Mouse (Mus musculus) T-helper 2 cell (primary cell): ENCODE measurements around the gene Dhx40.

Experiments used
- in situ Hi-C: fragments of 300-600 bp; cut with MboI, MseI; formaldehyde crosslinking; loops from one replicate; pipeline ENCODE4 v1.15.1; 2025; ENCODE audit warnings: high pct_unique_total_duplicates

Gene Dhx40

GRCm38 (mm10) chr11:86807505-86807989 lies at the start of gene Dhx40:
Dhx40 (minus strand) TSS chr11:86807746.
- in situ Hi-C loops: loop anchor here (5.0 kb wide), 1 partner anchor 50 kb away; the partner anchor contains the start of gene Cltc

DNA sequence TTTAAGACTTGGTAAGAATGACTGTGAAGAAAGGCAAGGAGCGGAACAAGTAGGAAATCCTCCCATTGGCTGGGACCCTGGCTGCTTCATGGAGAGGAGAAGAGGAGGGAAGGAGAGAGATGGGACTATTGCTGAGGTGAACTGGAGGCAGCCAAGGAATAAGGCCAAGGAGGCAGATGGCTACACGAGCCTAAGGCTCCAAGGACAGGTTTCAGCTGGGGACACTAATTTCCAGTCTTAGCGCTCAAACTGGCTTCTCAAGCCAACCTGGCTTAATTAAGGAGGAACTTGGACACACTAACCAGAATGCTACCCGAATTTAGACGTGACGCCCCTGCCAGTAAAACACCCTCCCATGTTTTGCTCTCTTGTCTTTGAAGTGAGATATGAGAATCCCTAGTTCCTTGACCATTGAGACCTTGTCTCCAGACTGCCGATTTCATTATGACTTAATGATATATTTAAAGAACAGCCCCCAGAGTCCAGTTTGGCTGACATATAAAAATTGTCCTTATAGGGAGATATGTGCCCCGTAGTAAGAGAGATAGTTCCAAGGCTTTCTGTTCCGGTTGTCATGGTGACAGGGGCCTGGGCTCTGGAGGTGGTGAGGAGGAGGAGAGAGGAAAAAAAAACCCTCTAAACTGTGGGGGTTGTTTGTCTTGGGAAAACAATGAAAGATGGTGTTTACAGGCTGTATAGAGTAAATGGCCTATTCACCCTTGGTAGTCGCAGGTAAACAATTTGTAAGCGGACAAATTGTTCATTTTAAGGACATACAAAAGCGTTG lies 48.3 kb upstream of the Dhx40 start:
- in situ Hi-C loops: no loop called here

DNA sequence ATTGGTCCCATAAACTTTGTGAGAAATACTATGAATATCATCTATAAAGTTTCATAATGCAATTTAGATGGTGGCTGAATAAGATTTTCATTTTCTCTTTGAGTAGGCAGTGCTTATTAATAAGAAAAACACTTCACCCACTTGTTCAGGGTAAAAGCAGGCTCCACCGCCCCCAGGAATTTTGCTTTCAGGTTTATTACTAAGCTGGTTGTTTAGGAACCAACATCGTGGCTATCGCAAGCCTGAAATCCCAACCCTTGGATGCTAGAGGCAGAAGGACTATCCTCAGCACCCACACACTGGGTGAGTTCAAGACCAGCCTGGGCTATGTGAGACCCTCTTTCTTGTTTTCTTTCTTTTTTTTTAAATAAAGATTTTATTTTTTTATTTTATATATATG lies 45.5 kb upstream of the Dhx40 start:
- in situ Hi-C loops: no loop called here

DNA sequence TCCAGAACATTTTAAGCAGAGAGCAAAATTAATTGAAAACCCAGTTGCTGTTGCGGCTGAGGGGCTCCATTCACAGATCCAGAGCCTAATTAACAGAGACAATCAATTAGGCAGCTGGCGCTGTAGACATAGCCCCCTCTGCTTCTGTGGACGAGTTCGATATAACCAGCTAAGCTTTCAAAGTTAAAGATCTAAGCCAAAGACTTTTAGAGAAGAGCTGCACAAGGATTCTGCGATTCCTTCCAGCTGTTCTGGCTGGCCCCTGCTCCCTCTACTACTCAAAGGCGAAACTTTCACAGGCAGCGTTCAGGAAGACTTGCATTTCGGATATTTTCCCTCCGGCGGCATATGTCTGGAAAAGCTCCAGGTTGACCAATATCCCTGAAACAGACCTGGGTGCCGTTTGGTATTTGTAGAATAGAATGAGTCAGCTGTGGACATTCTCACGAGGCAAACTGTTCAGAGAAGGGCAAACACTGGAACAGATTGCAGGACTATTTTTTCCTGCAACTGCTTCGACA lies 45.0 kb upstream of the Dhx40 start:
- in situ Hi-C loops: no loop called here

DNA sequence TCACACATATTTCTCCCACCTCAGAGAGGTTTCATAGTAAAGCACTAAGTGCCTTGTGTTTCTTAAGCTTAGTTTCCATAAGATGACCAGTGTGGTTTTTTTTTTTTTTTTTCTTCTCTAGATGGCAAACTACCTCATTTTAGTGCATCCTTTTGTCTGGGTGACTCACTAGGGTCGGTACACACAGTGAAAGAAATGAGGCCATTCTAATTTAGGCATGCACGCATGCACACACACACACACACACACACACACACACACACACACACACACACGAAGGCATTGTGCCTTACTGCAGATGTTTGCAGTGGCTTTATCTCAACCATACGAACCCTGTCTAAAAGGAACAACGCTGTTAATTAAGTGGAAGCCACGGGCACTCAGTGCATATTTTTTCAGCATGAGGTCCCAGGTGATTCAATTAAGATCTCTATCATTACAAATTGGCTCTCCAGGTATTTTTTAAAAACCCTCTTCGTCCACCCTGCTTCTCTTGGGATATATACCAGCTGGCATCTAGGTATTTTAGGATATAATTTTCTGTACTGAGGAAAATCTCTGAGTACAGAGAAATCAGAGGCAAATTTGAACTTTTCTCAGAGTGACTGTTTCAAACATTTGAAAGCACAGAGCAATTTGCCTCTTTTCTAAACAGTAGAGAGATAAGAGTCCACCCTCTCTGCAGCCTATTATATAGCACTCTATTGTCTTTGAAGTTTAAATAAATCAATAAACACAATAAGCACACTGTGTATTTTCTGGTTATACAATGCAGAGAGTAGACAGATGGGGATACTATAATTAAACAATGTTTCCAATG lies 44.4 kb upstream of the Dhx40 start:
- in situ Hi-C loops: no loop called here

DNA sequence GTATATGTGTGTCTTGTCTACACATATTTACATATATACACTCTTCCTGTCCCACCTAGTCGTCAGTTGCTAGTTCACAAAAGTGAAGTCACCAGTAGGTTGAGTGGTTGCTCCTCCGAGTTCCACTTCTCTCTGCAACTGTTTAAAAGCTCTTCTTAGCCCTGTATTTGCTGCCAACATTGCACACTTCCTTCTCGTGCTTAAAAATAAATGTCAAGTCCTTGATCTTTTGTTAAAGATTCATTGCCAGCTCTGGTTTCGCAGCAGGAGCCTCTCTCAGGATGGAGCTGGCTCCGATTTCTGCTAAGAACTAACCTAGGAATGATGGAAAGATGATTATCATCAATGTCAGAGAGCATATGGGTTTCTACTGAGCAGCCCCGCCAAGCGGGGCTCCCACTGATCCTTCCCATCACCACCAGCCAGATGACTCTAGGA lies 43.7 kb upstream of the Dhx40 start:
- in situ Hi-C loops: no loop called here

DNA sequence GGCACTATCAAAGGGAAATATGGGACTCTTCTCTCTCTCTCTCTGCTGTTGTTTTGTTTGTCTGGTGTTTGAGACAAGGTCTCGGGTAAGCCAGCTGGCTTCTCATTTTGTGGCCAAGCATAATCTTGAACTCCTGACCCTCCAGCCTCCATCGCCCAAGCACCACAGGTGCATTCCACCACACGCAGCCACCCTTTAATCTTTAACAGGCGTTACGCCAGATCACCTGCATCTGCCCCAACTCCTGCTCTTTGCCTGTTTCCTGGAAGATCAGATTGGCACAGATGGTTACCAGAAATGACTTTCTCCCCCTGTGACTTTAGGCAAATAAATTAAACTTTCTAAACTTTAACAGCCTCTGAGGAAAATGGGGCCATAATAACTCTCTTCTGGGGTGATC lies 36.3 kb upstream of the Dhx40 start:
- in situ Hi-C loops: no loop called here

- in situ Hi-C loops: no loop called here
Observed at GRCm38 (mm10) chr11:86841261-86841660, 33.7 kb upstream of the Dhx40 start.

GRCm38 (mm10) chr11:86840511-86841154 lies 33.1 kb upstream of the Dhx40 start:
- in situ Hi-C loops: no loop called here

DNA sequence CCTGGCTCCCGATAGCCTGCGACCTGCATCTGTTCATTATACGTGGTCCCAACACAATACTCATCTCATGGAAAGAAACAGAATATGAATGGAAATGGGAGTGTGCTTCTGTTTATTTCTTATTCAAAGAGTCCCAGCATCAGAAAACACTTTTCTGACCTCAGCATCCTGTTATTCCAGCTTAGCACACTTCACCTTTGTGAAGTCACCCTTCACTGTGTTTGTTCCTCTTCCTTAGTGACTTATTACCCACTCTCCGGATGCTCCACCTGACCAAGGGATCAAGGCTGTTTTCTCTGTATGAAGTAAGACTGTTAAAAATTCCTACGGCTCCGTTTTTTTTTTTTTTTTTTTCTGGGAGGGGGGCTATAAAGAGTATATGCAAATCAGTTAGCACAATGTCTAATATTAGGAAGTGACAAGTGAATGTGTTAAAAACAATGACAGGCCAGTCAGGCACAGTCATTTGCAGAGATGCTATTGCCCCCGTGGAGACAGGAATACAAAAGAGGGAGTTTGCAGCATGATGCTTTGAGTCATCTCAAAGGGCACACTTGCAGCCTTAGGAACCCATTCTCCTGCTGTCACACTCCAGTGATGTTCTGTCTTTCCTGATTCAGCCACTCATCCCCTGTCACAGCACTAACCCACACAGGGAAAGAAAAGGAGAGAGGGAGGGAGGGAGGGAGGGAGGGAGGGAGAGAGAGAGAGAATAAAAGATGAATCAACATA lies 32.3 kb upstream of the Dhx40 start:
- in situ Hi-C loops: loop anchor here (5.0 to 10.0 kb wide), 3 partner anchors 83 to 925 kb away; partner anchors contain the start of gene Cltc

- in situ Hi-C loops: loop anchor here (5.0 to 10.0 kb wide), 3 partner anchors 81 to 924 kb away; partner anchors contain the start of gene Cltc
Observed at GRCm38 (mm10) chr11:86838792-86839191, 31.2 kb upstream of the Dhx40 start.

DNA sequence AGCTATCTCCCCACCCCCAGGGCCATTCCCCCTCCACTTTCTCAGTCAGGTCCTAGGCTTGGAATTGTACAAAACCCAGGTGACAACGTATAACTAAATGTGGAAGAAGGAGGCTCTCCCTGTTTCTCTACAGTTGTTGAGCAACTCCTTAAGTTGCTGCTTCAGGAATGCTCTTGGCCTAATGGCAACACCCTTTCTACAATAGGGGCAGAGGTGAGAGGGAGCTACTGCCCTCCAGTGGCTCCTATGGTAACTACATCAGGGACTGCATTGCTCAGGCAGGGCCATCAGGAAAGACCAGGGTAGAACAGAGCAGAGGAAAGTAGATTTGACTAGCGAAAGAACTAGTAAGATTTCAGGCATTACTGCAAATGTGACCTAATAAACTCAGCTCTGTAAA lies 28.8 kb upstream of the Dhx40 start:
- in situ Hi-C loops: loop anchor here (5.0 to 10.0 kb wide), 3 partner anchors 79 to 922 kb away; partner anchors contain the start of gene Cltc

DNA sequence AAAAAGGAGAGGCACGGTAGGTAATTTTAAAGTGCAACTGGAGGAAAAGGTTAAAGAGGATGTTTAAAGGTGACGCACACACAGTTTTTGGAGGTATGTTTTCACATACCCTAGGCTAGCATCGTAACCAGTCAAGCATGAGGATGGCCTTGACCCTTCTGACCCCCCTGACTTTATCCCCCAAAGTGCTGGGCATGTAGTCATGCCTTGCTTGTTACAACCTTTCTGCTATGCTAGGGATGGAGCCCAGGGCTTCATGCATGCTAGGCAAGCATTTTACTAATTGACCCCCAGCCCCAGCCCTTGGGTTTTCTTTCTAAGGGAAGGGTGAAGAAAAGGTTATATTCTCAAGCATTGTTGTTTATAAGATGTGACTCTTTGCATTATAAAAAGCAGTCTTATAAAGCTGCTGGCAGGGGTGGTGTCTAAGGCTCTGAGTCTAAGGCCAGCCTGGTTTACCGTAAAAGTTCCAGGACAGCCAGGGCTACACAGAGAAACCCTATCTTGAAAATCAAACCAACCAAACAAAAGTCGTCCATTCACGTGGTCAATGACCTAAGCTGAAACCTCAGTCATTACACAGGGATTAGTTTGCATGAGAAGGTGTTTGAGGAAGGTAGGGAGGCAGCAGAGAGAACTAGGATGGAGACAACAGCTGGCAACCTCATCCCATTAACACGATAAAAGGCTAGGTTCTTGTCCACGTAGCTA lies 27.2 kb upstream of the Dhx40 start:
- in situ Hi-C loops: loop anchor here (5.0 to 10.0 kb wide), 3 partner anchors 77 to 920 kb away; partner anchors contain the start of gene Cltc

- in situ Hi-C loops: loop anchor here (10.0 kb wide), 1 partner anchor 919 kb away; no protein-coding TSS in a partner anchor
Observed at GRCm38 (mm10) chr11:86834050-86834449, 26.5 kb upstream of the Dhx40 start.

DNA sequence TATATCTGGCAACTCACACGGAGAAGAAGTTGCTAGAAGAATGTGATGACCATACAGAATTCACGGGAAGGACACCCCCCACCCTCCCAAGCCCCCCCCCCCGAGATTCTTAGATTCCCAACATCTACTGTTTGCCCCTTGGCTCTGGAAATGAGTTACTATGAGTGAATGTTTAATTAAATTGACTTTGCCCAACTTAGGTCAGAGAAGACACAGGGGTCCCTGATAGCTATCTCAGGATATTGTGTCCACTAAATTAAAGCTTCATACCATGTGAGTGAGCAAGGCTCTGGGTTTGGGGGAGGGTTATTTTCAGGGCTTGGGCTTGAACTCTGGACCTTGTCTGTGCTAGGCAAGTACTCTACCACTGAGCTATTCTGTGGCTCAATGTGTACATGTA lies 25.6 kb upstream of the Dhx40 start:
- in situ Hi-C loops: loop anchor here (10.0 kb wide), 1 partner anchor 918 kb away; no protein-coding TSS in a partner anchor

DNA sequence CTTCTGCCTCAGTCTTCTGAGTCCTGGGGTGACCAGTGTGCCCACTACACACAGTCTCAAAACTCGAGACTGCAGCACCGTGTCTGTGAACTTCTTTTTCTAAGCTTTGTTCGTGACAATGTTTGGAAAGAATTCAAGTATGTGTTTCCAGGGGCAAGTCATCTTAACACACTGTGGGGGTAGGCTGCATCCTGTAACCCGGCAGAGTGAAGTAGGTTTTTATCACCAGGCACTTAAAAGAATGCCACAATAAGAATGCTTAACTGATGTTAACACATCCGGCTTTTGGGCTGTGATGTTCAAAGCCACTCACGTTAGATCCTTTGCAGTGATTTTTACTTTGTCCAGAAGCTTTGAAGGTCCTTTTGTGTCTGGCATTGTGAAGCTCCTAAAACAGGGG lies 20.9 kb upstream of the Dhx40 start:
- in situ Hi-C loops: no loop called here

DNA sequence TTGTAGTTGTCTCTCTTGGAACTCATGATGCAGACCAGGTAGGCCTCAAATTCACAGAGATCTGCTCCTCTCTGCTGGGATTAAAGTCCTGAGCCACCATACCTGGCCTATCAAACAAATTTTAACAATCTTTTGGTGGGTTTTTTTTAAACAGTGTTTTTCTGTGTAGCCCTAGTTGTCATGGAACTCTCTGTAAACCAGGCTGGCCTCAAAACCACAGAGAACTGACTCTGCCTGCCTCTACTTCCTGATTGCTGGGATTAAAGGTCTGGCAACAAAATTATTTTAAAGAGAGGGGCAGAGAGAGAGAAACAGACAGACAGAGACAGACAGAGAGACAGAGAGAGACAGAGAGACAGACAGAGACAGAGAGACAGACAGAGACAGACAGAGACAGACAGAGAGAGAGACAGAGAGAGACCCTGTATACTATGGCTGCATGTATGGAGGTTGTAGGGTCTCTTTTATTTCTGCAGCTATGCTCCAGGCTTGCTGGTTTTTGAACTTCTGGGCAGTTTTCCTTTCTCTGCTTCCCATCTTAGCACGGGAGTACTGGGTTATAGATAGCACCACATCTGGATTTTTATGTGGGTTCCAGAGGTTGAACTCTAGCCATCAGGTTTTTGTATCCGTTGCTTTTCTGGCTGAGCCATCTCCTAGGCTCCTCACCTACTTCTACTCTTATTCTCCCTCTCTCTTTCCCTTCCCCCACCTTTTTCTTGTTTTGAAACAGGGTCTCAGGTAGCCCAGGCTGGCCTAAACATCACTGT lies 20.1 kb upstream of the Dhx40 start:
- in situ Hi-C loops: no loop called here

DNA sequence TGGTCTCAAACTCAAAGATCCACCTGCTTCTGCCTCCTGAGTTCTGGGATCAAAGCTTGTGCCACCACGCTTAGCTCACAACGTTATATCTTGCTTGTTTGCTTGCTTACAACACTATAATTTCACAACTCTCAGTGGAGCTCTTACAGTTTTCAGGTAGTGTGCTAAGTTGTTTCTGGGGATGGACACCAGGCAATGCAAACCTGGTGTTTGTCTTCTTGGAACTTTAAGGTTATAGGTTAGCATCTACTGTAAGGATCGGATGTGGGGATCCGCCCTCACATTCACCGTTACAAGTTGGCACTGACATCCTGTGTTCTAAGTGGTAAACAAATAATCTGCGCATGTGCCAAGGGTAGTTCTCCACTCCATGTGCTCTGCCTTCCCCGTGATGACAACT lies 16.9 kb upstream of the Dhx40 start:
- in situ Hi-C loops: no loop called here

- in situ Hi-C loops: no loop called here
Observed at GRCm38 (mm10) chr11:86822531-86822930, 15.0 kb upstream of the Dhx40 start.
